Mouse (Mus musculus): ENCODE measurements around the gene Stn1.

Gene Stn1

GRCm38 (mm10) chr19:47454167-47455000 is 82.9 kb downstream of the Stn1 start:
- no peak for DNase-seq (ENCODE audit: low spot score in 2 of 2)

- DNase-seq (ENCODE audit: low spot score in 2 of 2), result no peak
Measured at GRCm38 (mm10) chr19:47453352-47453751, 84.0 kb downstream of the Stn1 start.

- no peak for DNase-seq (ENCODE audit: low spot score in 2 of 2)
Measured at GRCm38 (mm10) chr19:47452682-47453081, 84.6 kb downstream of the Stn1 start.

- no peak for DNase-seq (ENCODE audit: low spot score in 2 of 2)
Measured at GRCm38 (mm10) chr19:47452211-47452610, 85.1 kb downstream of the Stn1 start.

GRCm38 (mm10) chr19:47451476-47452113 is 85.7 kb downstream of the Stn1 start:
- DNase-seq (ENCODE audit: low spot score in 2 of 2), result no peak

Data from right cerebral cortex, postnatal 10 days (tissue).